Mouse (Mus musculus) kidney, adult 18-20 months (tissue): Measurements from ENCODE around the gene D430041D05Rik.

ENCODE experiments used
- DNase-seq: peaks from one replicate; pipeline ENCODE4 v3.0.0; 2021

Gene D430041D05Rik

GRCm38 (mm10) chr2:104184296-104184695 is 226.5 kb downstream of the D430041D05Rik start:
- no peak for DNase-seq

- no peak for DNase-seq
These were observed 227.5 kb downstream of the D430041D05Rik start for GRCm38 (mm10) chr2:104183246-104183845.

GRCm38 (mm10) chr2:104179636-104180035 is 231.2 kb downstream of the D430041D05Rik start:
- DNase-seq = no peak

- no peak for DNase-seq
These were observed 232.6 kb downstream of the D430041D05Rik start for GRCm38 (mm10) chr2:104178251-104178650.

GRCm38 (mm10) chr2:104176979-104177704 is 233.7 kb downstream of the D430041D05Rik start:
- DNase-seq = peak; percentile 9

GRCm38 (mm10) chr2:104176166-104176978 is 234.4 kb downstream of the D430041D05Rik start:
- no peak for DNase-seq

GRCm38 (mm10) chr2:104175476-104176165 is 235.2 kb downstream of the D430041D05Rik start:
- no peak for DNase-seq

GRCm38 (mm10) chr2:104173431-104173830 is 237.4 kb downstream of the D430041D05Rik start:
- DNase-seq = no peak

GRCm38 (mm10) chr2:104172695-104173348 is 238.0 kb downstream of the D430041D05Rik start:
- no peak for DNase-seq

- no peak for DNase-seq
These were observed 242.5 kb downstream of the D430041D05Rik start for GRCm38 (mm10) chr2:104168186-104168896.

GRCm38 (mm10) chr2:104167765-104168164 is 243.0 kb downstream of the D430041D05Rik start:
- DNase-seq = no peak

- DNase-seq = no peak
These were observed 245.2 kb downstream of the D430041D05Rik start for GRCm38 (mm10) chr2:104165631-104166030.

- no peak for DNase-seq
These were observed 246.8 kb downstream of the D430041D05Rik start for GRCm38 (mm10) chr2:104163978-104164487.

GRCm38 (mm10) chr2:104163418-104163817 is 247.4 kb downstream of the D430041D05Rik start:
- no peak for DNase-seq

GRCm38 (mm10) chr2:104157831-104158230 is 253.0 kb downstream of the D430041D05Rik start:
- DNase-seq = no peak

GRCm38 (mm10) chr2:104153876-104154275 is 256.9 kb downstream of the D430041D05Rik start:
- DNase-seq = no peak

- no peak for DNase-seq
These were observed 257.5 kb downstream of the D430041D05Rik start for GRCm38 (mm10) chr2:104153345-104153744.

- no peak for DNase-seq
These were observed 260.0 kb downstream of the D430041D05Rik start for GRCm38 (mm10) chr2:104150608-104151397.

- no peak for DNase-seq
These were observed 262.8 kb downstream of the D430041D05Rik start for GRCm38 (mm10) chr2:104147910-104148561.

- DNase-seq = no peak
These were observed 264.8 kb downstream of the D430041D05Rik start for GRCm38 (mm10) chr2:104145983-104146382.
